Mouse (Mus musculus): ENCODE measurements around the gene Cutc. TPM values are rescaled to one million over a fixed set of nuclear protein-coding genes. Genes with fewer than 3 reads are reported as not detected.

Gene Cutc
- total and polyA plus RNA-seq, 3 experiments = 8.6 to 15.0 (median 12.1) TPM

GRCm38 (mm10) chr19:43724821-43725220 lies 28.0 kb upstream of the Cutc start:
- H3K4me3 ChIP-seq = no peak overlapping the region
- H3K27ac ChIP-seq = no peak overlapping the region
- no peaks in the 10 kb centered on the region for H3K27me3 ChIP-seq (ENCODE audit: control insufficient read depth, insufficient read depth, low read length)
- no peak for TF ChIP-seq CTCF (IDR thresholded peaks at IDR 0.05)
- DNase-seq = no peak
- no peaks in the 10 kb centered on the region for H3K36me3 ChIP-seq (ENCODE audit: control insufficient read depth, insufficient read depth, low read length)
- WGBS = 90% methylated on average over 7 of the region's 7 CpGs
- no peaks in the 10 kb centered on the region for H3K4me1 ChIP-seq (ENCODE audit: control insufficient read depth, insufficient read depth, low read length)
- no peaks in the 10 kb centered on the region for H3K79me2 ChIP-seq (replicated peaks; ENCODE audit: control insufficient read depth, insufficient read depth, low read length)
- intact Hi-C loops (cut with DNase I) = no loop called here
- no peak overlapping the region for H3K9ac ChIP-seq (ENCODE audit: low read depth, low read length)

GRCm38 (mm10) chr19:43726510-43727146 lies 26.2 kb upstream of the Cutc start:
- Histone ChIP-seq H3K27me3 (ENCODE audit: control insufficient read depth, insufficient read depth, low read length) (no peaks in the 10 kb centered on the region), H3K4me1 (ENCODE audit: control insufficient read depth, insufficient read depth, low read length) (no peaks in the 10 kb centered on the region), H3K27ac (no peak overlapping the region), H3K9ac (ENCODE audit: low read depth, low read length) (no peak overlapping the region), H3K36me3 (ENCODE audit: control insufficient read depth, insufficient read depth, low read length) (no peaks in the 10 kb centered on the region), H3K4me3 (no peak overlapping the region), H3K79me2 (replicated peaks; ENCODE audit: control insufficient read depth, insufficient read depth, low read length) (no peaks in the 10 kb centered on the region)
- TF ChIP-seq POLR2A (IDR thresholded peaks at IDR 0.05; ENCODE audit: insufficient read depth, low read depth, low read length) (no peak), CTCF (IDR thresholded peaks at IDR 0.05) (no peak), EP300 (IDR thresholded peaks at IDR 0.05; ENCODE audit: insufficient read depth, low read depth, low read length) (no peak)
- intact Hi-C loops (cut with DNase I) = no loop called here
- DNase-seq = no peak
- 90% methylated on average over 15 of the region's 15 CpGs for WGBS

GRCm38 (mm10) chr19:43729296-43730036 lies 23.3 kb upstream of the Cutc start:
- TF ChIP-seq EP300 (IDR thresholded peaks at IDR 0.05; ENCODE audit: insufficient read depth, low read depth, low read length) = no peak
- no peak for TF ChIP-seq POLR2A (IDR thresholded peaks at IDR 0.05; ENCODE audit: insufficient read depth, low read depth, low read length)
- TF ChIP-seq CTCF (IDR thresholded peaks at IDR 0.05) = no peak

GRCm38 (mm10) chr19:43730037-43730428 lies 22.8 kb upstream of the Cutc start:
- Histone ChIP-seq H3K27me3 (ENCODE audit: control insufficient read depth, insufficient read depth, low read length) (no peaks in the 10 kb centered on the region), H3K79me2 (replicated peaks; ENCODE audit: control insufficient read depth, insufficient read depth, low read length) (no peaks in the 10 kb centered on the region), H3K4me3 (peak overlapping the region; percentile 33; the same call in 1 of the 2 replicates), H3K36me3 (ENCODE audit: control insufficient read depth, insufficient read depth, low read length) (no peaks in the 10 kb centered on the region), H3K4me1 (ENCODE audit: control insufficient read depth, insufficient read depth, low read length) (no peaks in the 10 kb centered on the region), H3K27ac (no peak overlapping the region), H3K9ac (ENCODE audit: low read depth, low read length) (no peak overlapping the region)
- 57% methylated on average over 8 of the region's 8 CpGs for WGBS
- intact Hi-C loops (cut with DNase I) = no loop called here
- TF ChIP-seq POLR2A (IDR thresholded peaks at IDR 0.05; ENCODE audit: insufficient read depth, low read depth, low read length) (no peak), EP300 (IDR thresholded peaks at IDR 0.05; ENCODE audit: insufficient read depth, low read depth, low read length) (no peak), CTCF (IDR thresholded peaks at IDR 0.05) (no peak)
- no peak for DNase-seq

More at GRCm38 (mm10) chr19:43729296-43730036, 23.3 kb upstream of the Cutc start:
- peak; percentile 40 to 41 for DNase-seq
- intact Hi-C loops (cut with DNase I) = no loop called here
- no peaks in the 10 kb centered on the region for H3K27me3 ChIP-seq (ENCODE audit: control insufficient read depth, insufficient read depth, low read length)
- WGBS = 48% methylated on average over 22 of the region's 22 CpGs
- peak overlapping the region; percentile 33; the same call in 1 of the 2 replicates for H3K4me3 ChIP-seq
- no peaks in the 10 kb centered on the region for H3K79me2 ChIP-seq (replicated peaks; ENCODE audit: control insufficient read depth, insufficient read depth, low read length)
- H3K4me1 ChIP-seq (ENCODE audit: control insufficient read depth, insufficient read depth, low read length) = no peaks in the 10 kb centered on the region
- H3K9ac ChIP-seq (ENCODE audit: low read depth, low read length) = peak overlapping the region; percentile 5; the same call in 1 of the 2 replicates
- H3K27ac ChIP-seq = no peak overlapping the region
- no peaks in the 10 kb centered on the region for H3K36me3 ChIP-seq (ENCODE audit: control insufficient read depth, insufficient read depth, low read length)

- Histone ChIP-seq H3K79me2 (replicated peaks; ENCODE audit: control insufficient read depth, insufficient read depth, low read length) (no peaks in the 10 kb centered on the region), H3K27me3 (ENCODE audit: control insufficient read depth, insufficient read depth, low read length) (no peaks in the 10 kb centered on the region), H3K9ac (ENCODE audit: low read depth, low read length) (no peak overlapping the region), H3K27ac (no peak overlapping the region), H3K36me3 (ENCODE audit: control insufficient read depth, insufficient read depth, low read length) (no peaks in the 10 kb centered on the region), H3K4me1 (ENCODE audit: control insufficient read depth, insufficient read depth, low read length) (no peaks in the 10 kb centered on the region), H3K4me3 (no peak overlapping the region)
- DNase-seq = no peak
- intact Hi-C loops (cut with DNase I) = no loop called here
- TF ChIP-seq POLR2A (IDR thresholded peaks at IDR 0.05; ENCODE audit: insufficient read depth, low read depth, low read length) (no peak), CTCF (IDR thresholded peaks at IDR 0.05) (no peak), EP300 (IDR thresholded peaks at IDR 0.05; ENCODE audit: insufficient read depth, low read depth, low read length) (no peak)
- WGBS = 78% methylated on average over 7 of the region's 7 CpGs
Observed at GRCm38 (mm10) chr19:43731157-43731556, 21.6 kb upstream of the Cutc start.

- intact Hi-C loops (cut with DNase I) = no loop called here
- no peaks in the 10 kb centered on the region for H3K36me3 ChIP-seq (ENCODE audit: control insufficient read depth, insufficient read depth, low read length)
- no peaks in the 10 kb centered on the region for H3K27me3 ChIP-seq (ENCODE audit: control insufficient read depth, insufficient read depth, low read length)
- TF ChIP-seq POLR2A (IDR thresholded peaks at IDR 0.05; ENCODE audit: insufficient read depth, low read depth, low read length) (no peak), CTCF (IDR thresholded peaks at IDR 0.05) (no peak)
- H3K79me2 ChIP-seq (replicated peaks; ENCODE audit: control insufficient read depth, insufficient read depth, low read length) = no peaks in the 10 kb centered on the region
- no peak overlapping the region for H3K9ac ChIP-seq (ENCODE audit: low read depth, low read length)
- no peak for DNase-seq
- no peak overlapping the region for H3K27ac ChIP-seq
- WGBS = 92% methylated on average over 10 of the region's 10 CpGs
- H3K4me3 ChIP-seq = no peak overlapping the region
- no peaks in the 10 kb centered on the region for H3K4me1 ChIP-seq (ENCODE audit: control insufficient read depth, insufficient read depth, low read length)
Observed at GRCm38 (mm10) chr19:43738409-43738808, 14.4 kb upstream of the Cutc start.
